Mouse (Mus musculus): ENCODE measurements around the gene Mynn. TPM values are rescaled to one million over a fixed set of nuclear protein-coding genes. Genes with fewer than 3 reads are reported as not detected.

Gene Mynn
- polyA plus RNA-seq, 1 experiment, result 0.15 TPM

DNA sequence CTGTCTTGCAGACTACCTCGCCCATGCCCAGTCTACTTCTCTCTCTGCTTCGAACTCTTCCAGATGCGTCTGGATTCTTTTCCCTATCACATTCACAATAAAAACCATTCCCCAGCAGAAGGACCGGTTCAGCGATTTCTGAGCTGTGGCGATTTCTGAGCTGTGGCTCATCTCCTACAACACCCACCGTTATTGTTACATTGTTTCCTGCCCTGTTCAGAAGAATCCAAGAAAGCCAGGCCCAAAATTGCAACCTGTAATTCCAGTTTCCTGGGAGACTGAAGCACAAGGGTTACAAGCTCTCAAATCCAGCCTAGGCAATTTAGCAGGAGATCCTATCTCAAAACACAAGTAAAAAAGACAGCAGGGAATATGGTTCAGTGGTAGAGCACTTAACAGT is 4.6 kb upstream of the Mynn start:
- Histone ChIP-seq H3K27me3 (replicated peaks) (peaks cover 4% of the 10 kb centered on the region), H3K4me1 (peaks cover 34% of the 10 kb centered on the region), H3K36me3 (replicated peaks; ENCODE audit: low read length) (no peaks in the 10 kb centered on the region), H3K9me3 (no peaks in the 10 kb centered on the region), H3K4me3 (replicated peaks) (no peak overlapping the region)
- TF ChIP-seq FLI1 (IDR thresholded peaks at IDR 0.05; ENCODE audit: low read length) (no peak), GATA1 (IDR thresholded peaks at IDR 0.05; ENCODE audit: borderline replicate concordance, low read length) (no peak)

DNA sequence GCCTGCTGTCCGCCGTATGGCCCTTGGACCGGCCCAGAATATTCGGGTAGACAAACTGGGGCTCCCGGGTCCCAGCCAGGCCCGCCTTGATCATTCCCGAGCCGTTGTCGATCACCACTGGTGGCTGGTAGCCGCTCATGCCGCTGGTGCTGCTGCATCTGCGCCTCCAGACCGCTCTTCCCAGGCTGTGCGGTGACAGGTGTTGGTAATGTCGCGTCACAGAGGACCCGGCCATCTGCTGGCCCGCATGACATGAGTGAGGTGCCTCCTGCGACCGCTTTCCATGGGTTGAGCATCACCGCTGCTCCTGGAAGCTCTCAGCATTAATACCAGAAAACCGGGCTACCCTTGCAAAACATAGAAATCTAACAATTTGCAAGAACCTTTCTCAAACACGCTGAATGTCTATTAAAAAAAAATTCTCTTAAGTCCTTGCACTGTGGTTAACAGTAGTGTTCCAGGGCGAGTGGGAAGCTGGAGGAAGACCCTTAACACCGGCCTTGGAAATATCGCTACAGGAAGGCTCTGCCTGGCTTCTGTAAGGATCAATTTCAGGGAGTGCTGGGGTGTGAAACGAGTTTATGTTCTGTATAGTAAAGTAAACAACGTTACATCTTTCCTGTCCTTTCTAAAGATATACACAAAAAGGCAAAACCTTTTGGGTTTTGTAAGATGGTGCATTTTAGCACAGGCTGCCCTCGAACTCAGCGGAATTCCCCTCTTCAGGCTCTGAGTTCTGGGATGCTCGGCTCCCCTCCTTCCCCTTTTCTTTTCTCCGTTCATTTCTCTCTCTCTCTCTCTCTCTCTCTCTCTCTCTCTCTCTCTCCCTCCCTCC is 1.9 kb upstream of the Mynn start, which contains the start of gene Actrt3:
Gene Actrt3 (minus strand): TSS at position 229 of the 835 bp plus-strand sequence.
- TF ChIP-seq GATA1 (IDR thresholded peaks at IDR 0.05; ENCODE audit: borderline replicate concordance, low read length) (no peak), FLI1 (IDR thresholded peaks at IDR 0.05; ENCODE audit: low read length) (no peak)
- H3K27me3 ChIP-seq (replicated peaks), result peaks cover 4% of the 10 kb centered on the region
- peaks cover 12% of the 10 kb centered on the region for H3K36me3 ChIP-seq (replicated peaks; ENCODE audit: low read length)
- H3K9me3 ChIP-seq, result no peaks in the 10 kb centered on the region
- peaks cover 38% of the 10 kb centered on the region for H3K4me1 ChIP-seq
- H3K4me3 ChIP-seq (replicated peaks), result peak within 1 kb of the TSS; percentile 99

DNA sequence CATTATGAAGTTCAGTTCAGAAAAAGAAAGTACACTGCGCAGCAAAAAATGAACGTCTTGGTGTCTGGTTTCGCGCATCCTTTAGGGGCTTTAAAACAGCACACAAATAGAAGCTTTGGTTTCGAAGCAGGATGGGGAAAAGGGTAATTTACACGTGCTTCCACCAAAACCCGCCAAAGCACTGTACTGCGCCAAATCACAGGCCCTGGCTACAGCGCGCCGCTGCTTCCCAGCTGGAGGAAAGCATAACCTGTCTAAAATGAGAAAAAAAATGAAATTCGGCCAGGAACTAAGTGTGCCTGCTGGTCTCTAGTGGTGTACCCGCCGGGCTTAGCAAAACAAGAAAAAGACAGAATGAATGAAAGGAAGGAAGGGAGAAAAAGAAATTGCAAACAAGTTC is 1.1 kb upstream of the Mynn start:
- no peaks in the 10 kb centered on the region for H3K9me3 ChIP-seq
- H3K27me3 ChIP-seq (replicated peaks), result peaks cover 4% of the 10 kb centered on the region
- H3K36me3 ChIP-seq (replicated peaks; ENCODE audit: low read length), result peaks cover 18% of the 10 kb centered on the region
- H3K4me1 ChIP-seq, result peaks cover 33% of the 10 kb centered on the region
- TF ChIP-seq FLI1 (IDR thresholded peaks at IDR 0.05; ENCODE audit: low read length) (no peak), GATA1 (IDR thresholded peaks at IDR 0.05; ENCODE audit: borderline replicate concordance, low read length) (no peak)
- peak overlapping the region; percentile 99 for H3K4me3 ChIP-seq (replicated peaks)

DNA sequence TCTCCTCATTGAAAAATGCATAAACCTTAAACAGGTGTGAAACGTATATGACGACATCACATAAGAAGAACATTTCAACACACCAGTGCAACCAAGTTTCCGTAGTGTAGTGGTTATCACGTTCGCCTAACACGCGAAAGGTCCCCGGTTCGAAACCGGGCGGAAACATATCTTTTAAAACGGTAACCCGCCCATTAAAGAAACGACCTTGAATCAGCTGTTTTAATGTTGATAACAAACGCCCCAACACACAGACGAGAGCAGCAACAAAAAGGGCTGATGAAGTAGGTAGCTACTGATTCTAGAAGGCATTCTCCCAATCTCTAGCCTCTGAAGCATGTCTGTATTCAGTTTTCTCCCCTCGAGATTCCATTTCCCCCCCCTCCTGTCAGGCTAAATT is 690 bp upstream of the Mynn start:
- Histone ChIP-seq H3K9me3 (no peaks in the 10 kb centered on the region), H3K36me3 (replicated peaks; ENCODE audit: low read length) (peaks cover 23% of the 10 kb centered on the region), H3K4me3 (replicated peaks) (peak overlapping the region; percentile 99), H3K4me1 (peaks cover 37% of the 10 kb centered on the region), H3K27me3 (replicated peaks) (peaks cover 4% of the 10 kb centered on the region)
- no peak for TF ChIP-seq GATA1 (IDR thresholded peaks at IDR 0.05; ENCODE audit: borderline replicate concordance, low read length)
- TF ChIP-seq FLI1 (IDR thresholded peaks at IDR 0.05; ENCODE audit: low read length), result no peak

DNA sequence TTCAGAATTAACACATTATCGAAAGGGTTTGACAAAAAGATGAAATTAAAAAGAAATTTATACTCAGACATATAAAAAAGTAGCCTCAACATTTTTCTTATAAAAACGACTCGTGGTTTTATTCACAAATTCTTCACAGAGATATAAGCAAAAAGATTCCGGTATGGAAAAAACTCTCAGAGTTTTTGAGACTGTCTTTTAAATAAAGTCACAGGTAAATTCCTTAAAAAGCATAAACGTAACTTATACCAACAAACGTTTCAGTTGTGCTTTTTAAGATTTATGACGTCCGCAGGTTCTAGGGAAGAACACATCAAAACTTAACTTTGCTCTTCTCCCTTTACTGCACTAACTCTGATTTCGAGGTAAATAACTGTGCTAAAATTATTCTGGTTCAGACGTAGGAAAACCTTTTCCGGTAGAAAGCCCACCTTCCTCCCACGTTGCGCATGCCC is 228 bp upstream of the Mynn start:
- Histone ChIP-seq H3K4me3 (replicated peaks) (peak overlapping the region; percentile 99), H3K27me3 (replicated peaks) (peaks cover 4% of the 10 kb centered on the region), H3K4me1 (peaks cover 41% of the 10 kb centered on the region), H3K9me3 (no peaks in the 10 kb centered on the region), H3K36me3 (replicated peaks; ENCODE audit: low read length) (peaks cover 28% of the 10 kb centered on the region)
- no peak for TF ChIP-seq FLI1 (IDR thresholded peaks at IDR 0.05; ENCODE audit: low read length)
- TF ChIP-seq GATA1 (IDR thresholded peaks at IDR 0.05; ENCODE audit: borderline replicate concordance, low read length), result no peak

DNA sequence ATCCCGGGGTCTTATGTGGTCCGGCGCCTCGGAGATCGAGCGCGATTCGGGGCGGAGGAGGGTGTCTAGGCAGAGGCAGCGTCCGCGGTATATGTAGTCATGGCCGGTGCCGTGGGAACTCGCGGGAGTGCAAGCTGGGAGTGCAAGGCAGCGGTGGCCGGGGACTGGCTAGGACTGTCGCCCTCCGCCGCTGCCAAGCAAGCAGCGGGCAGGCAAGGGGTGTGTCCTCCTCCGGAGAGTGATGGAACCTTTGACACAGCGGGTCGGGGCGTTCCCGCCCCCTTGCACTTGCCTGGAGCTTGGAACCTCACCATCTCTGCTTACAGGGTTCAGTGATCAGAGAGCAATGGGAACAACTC is 854 bp downstream of the Mynn start:
- Histone ChIP-seq H3K27me3 (replicated peaks) (peaks cover 4% of the 10 kb centered on the region), H3K4me3 (replicated peaks) (peak overlapping the region; percentile 99)

DNA sequence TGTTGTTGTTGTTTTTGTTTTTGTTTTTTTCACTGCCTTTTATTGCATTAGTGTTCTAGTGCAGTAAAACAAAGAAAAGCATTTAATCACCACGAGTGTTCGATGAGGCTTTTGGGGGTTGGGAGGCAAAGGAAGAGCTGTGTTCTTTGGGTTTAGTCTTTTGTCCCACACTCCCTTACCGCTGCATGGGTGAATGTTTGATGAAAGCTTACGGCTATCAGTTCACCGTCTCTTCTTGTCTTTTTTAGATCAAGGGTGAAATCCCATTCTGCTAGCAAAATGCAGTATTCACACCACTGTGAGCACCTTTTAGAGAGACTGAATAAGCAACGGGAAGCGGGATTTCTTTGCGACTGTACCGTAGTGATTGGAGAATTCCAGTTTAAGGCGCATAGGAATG is 1.4 kb downstream of the Mynn start:
- TF ChIP-seq FLI1 (IDR thresholded peaks at IDR 0.05; ENCODE audit: low read length) (no peak), GATA1 (IDR thresholded peaks at IDR 0.05; ENCODE audit: borderline replicate concordance, low read length) (no peak)
- H3K9me3 ChIP-seq, result no peaks in the 10 kb centered on the region
- H3K4me3 ChIP-seq (replicated peaks), result peak overlapping the region; percentile 99
- peaks cover 42% of the 10 kb centered on the region for H3K36me3 ChIP-seq (replicated peaks; ENCODE audit: low read length)
- H3K4me1 ChIP-seq, result peaks cover 52% of the 10 kb centered on the region
- H3K27me3 ChIP-seq (replicated peaks), result peaks cover 3% of the 10 kb centered on the region

More for the DNA sequence above, 854 bp downstream of the Mynn start:
- H3K36me3 ChIP-seq (replicated peaks; ENCODE audit: low read length), result peaks cover 39% of the 10 kb centered on the region
- H3K9me3 ChIP-seq, result no peaks in the 10 kb centered on the region
- no peak for TF ChIP-seq GATA1 (IDR thresholded peaks at IDR 0.05; ENCODE audit: borderline replicate concordance, low read length)
- no peak for TF ChIP-seq FLI1 (IDR thresholded peaks at IDR 0.05; ENCODE audit: low read length)
- H3K4me1 ChIP-seq, result peaks cover 49% of the 10 kb centered on the region

DNA sequence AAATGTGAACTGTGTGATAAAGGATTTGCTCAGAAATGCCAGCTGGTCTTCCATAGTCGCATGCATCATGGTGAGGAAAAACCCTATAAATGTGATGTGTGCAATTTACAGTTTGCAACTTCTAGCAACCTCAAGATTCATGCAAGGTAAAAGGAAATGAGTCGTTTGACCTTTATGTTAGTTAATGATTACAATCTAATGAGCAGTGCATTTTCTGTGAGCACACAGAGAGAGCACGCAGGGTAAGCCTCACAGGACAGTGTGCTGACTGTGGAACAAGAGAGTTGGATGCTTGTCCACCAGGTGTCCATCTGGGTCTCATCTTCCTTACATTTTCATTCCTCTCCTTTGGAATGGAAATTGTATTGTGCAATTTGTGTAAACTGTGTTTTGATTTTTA is 7.1 kb downstream of the Mynn start:
- H3K27me3 ChIP-seq (replicated peaks), result no peaks in the 10 kb centered on the region
- H3K4me1 ChIP-seq, result peaks cover 62% of the 10 kb centered on the region
- TF ChIP-seq FLI1 (IDR thresholded peaks at IDR 0.05; ENCODE audit: low read length) (no peak), GATA1 (IDR thresholded peaks at IDR 0.05; ENCODE audit: borderline replicate concordance, low read length) (no peak)
- no peaks in the 10 kb centered on the region for H3K9me3 ChIP-seq
- H3K4me3 ChIP-seq (replicated peaks), result peak overlapping the region; percentile 56
- H3K36me3 ChIP-seq (replicated peaks; ENCODE audit: low read length), result peaks cover 96% of the 10 kb centered on the region

DNA sequence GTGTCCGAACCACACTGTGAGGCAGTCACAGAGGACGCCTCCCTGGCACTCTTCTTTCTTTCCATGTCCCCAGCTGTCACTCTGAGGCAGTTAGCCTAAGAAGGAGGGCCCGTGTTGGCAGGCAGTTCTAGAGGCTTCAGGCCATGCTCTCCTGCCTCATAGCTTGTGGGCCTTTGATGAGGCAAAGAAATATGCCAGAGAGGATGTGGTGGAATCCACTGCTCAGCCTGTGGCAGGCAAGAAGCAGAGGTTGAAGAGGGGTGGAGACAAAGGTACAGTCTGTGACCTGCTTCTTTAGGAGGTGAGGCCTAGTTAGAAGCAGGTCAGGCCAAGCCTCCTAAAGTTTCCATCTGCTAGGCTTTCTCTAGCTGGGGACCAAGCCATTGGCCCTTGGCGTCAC is 9.1 kb downstream of the Mynn start:
- no peaks in the 10 kb centered on the region for H3K27me3 ChIP-seq (replicated peaks)
- peaks cover 95% of the 10 kb centered on the region for H3K36me3 ChIP-seq (replicated peaks; ENCODE audit: low read length)
- no peaks in the 10 kb centered on the region for H3K9me3 ChIP-seq
- no peak overlapping the region for H3K4me3 ChIP-seq (replicated peaks)
- TF ChIP-seq GATA1 (IDR thresholded peaks at IDR 0.05; ENCODE audit: borderline replicate concordance, low read length) (no peak), FLI1 (IDR thresholded peaks at IDR 0.05; ENCODE audit: low read length) (no peak)
- H3K4me1 ChIP-seq, result peaks cover 58% of the 10 kb centered on the region

DNA sequence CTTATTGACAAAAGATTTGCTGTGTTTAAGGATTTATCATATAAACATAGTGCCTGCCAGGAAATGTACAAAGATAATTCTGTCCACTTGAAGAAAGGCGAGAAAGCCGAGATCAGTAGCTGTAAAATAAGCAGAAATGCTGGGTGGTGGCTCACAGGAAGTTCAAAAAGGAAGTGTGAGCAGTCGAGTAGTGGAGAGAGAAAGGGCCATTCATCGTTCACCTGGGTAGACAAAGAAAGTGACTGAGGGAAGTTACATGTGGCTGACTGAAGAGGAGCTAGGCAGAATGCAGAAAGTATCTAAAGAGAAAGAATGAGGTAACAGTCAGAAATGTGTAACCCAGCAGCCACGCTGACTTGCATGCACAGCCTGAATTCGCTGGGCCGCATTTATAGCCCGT is 18.3 kb downstream of the Mynn start:
- no peaks in the 10 kb centered on the region for H3K27me3 ChIP-seq (replicated peaks)
- H3K4me1 ChIP-seq, result peaks cover 15% of the 10 kb centered on the region
- no peak overlapping the region for H3K4me3 ChIP-seq (replicated peaks)
- no peak for TF ChIP-seq FLI1 (IDR thresholded peaks at IDR 0.05; ENCODE audit: low read length)
- TF ChIP-seq GATA1 (IDR thresholded peaks at IDR 0.05; ENCODE audit: borderline replicate concordance, low read length), result no peak
- peaks cover 70% of the 10 kb centered on the region for H3K36me3 ChIP-seq (replicated peaks; ENCODE audit: low read length)
- H3K9me3 ChIP-seq, result no peaks in the 10 kb centered on the region
